In genomic region chr11:116814076-116814883, GRCm38 (mm10) we compare ENCODE assay signal across 9 mouse cellular contexts. TPM values are rescaled to one million over a fixed set of nuclear protein-coding genes. Genes with fewer than 3 reads are reported as not detected.
A peak's percentile ranks its signal among the peaks of the same experiment; 100 is the strongest.
DNase-seq lines count a peak whose midpoint lies in the region; ATAC-seq lines count a peak whose summit lies in the region.
"Had no signal": no experiment of that assay in that cellular context is flagged by ENCODE, and none has a peak within 500 bp of the region (broad histone marks: within the 10 kb centered on the region; RNA-seq: fewer than 3 reads in every experiment).

No protein-coding gene starts in this region.

- H3K4me1 ChIP-seq in embryonic facial prominence, embryonic 11.5 days (ENCODE audit: control insufficient read depth, insufficient read depth, low read length): peaks cover 27% of the 10 kb centered on the region
- H3K4me1 ChIP-seq in heart, embryonic 10.5 days: peaks cover 75% of the 10 kb centered on the region
- peaks cover 42% of the 10 kb centered on the region for H3K4me1 ChIP-seq in stomach, embryonic 14.5 days (ENCODE audit: control insufficient read depth, insufficient read depth, low read length)

- H3K4me2 ChIP-seq in embryonic facial prominence, embryonic 11.5 days (ENCODE audit: low read depth, low read length): no peak overlapping the region
- no peak overlapping the region for H3K4me2 ChIP-seq in stomach, embryonic 14.5 days (replicated peaks; ENCODE audit: low read depth, low read length)
- H3K4me2 ChIP-seq: liver, embryonic 15.5 days had no signal

- no peak for ATAC-seq in embryonic facial prominence, embryonic 11.5 days (replicated peaks; ENCODE audit: insufficient number of reproducible peaks, low FRiP score, low TSS enrichment, low read depth)
- peak; percentile 21; the same call in 1 of the 2 replicates for ATAC-seq in stomach, embryonic 14.5 days (ENCODE audit: insufficient number of reproducible peaks, insufficient read depth, low FRiP score, low read depth)

- H3K36me3 ChIP-seq in embryonic facial prominence, embryonic 11.5 days (replicated peaks; ENCODE audit: control insufficient read depth, insufficient read depth, low read depth, low read length): no peaks in the 10 kb centered on the region
- H3K36me3 ChIP-seq in heart, embryonic 10.5 days: peaks cover 7% of the 10 kb centered on the region; the same call in 1 of the 2 replicates
- H3K36me3 ChIP-seq in stomach, embryonic 14.5 days (ENCODE audit: control insufficient read depth, insufficient read depth, low read length): no peaks in the 10 kb centered on the region; the same call in 1 of the 2 replicates
- H3K36me3 ChIP-seq: liver, embryonic 15.5 days had no signal

- 4% methylated on average over 20 of the region's 20 CpGs for WGBS in embryonic facial prominence, embryonic 11.5 days
- WGBS in heart, embryonic 10.5 days: 16% methylated on average over 20 of the region's 20 CpGs
- 16% methylated on average over 20 of the region's 20 CpGs for WGBS in stomach, embryonic 14.5 days

- peak overlapping the region; percentile 87 for H3K27ac ChIP-seq in embryonic facial prominence, embryonic 11.5 days (replicated peaks; ENCODE audit: low read depth, low read length)
- H3K27ac ChIP-seq in heart, embryonic 10.5 days: peak overlapping the region; percentile 81
- H3K27ac ChIP-seq in stomach, embryonic 14.5 days (ENCODE audit: low read length): peak overlapping the region; percentile 90
- H3K27ac ChIP-seq: liver, embryonic 15.5 days had no signal

- no peaks in the 10 kb centered on the region for H3K9me3 ChIP-seq in embryonic facial prominence, embryonic 11.5 days (replicated peaks; ENCODE audit: control insufficient read depth, low read length)
- H3K9me3 ChIP-seq in heart, embryonic 10.5 days: no peaks in the 10 kb centered on the region
- no peaks in the 10 kb centered on the region for H3K9me3 ChIP-seq in stomach, embryonic 14.5 days (ENCODE audit: control insufficient read depth, low read depth, low read length)
- H3K9me3 ChIP-seq: liver, embryonic 15.5 days had no signal

- H3K9ac ChIP-seq in embryonic facial prominence, embryonic 11.5 days (replicated peaks; ENCODE audit: low read length): peak overlapping the region; percentile 34
- H3K9ac ChIP-seq in stomach, embryonic 14.5 days (replicated peaks; ENCODE audit: low read depth, low read length): no peak overlapping the region
- H3K9ac ChIP-seq: liver, embryonic 15.5 days had no signal

- DNase-seq in frontal cortex, postnatal 10 days (ENCODE audit: low spot score in 2 of 2): peak; percentile 39 to 51
- DNase-seq in frontal cortex, postnatal 25 days (ENCODE audit: low spot score in 2 of 2): no peak
- DNase-seq in embryonic facial prominence, embryonic 11.5 days (ENCODE audit: low spot score): peak; percentile 66
- DNase-seq in heart, embryonic 10.5 days (ENCODE audit: low spot score): no peak
- DNase-seq in kidney, adult 9 months: peak; percentile 64
- peak; percentile 64 for DNase-seq in lung, postnatal 25 days (ENCODE audit: low spot score)
- no peak for DNase-seq in c-Kit-positive CD71-positive TER-119-positive erythroid progenitor cells, embryonic 14.5 days (ENCODE audit: low spot score)

- H3K27me3 ChIP-seq in embryonic facial prominence, embryonic 11.5 days (ENCODE audit: control insufficient read depth, insufficient read depth, low read length): no peaks in the 10 kb centered on the region
- H3K27me3 ChIP-seq in heart, embryonic 10.5 days (ENCODE audit: insufficient read depth, poor library complexity, severe bottlenecking): peaks cover 12% of the 10 kb centered on the region
- no peaks in the 10 kb centered on the region for H3K27me3 ChIP-seq in stomach, embryonic 14.5 days (ENCODE audit: control insufficient read depth, insufficient read depth, low read length)

- H3K4me3 ChIP-seq in embryonic facial prominence, embryonic 11.5 days (ENCODE audit: low read depth, low read length): no peak overlapping the region
- peak overlapping the region; percentile 33; the same call in 1 of the 2 replicates for H3K4me3 ChIP-seq in heart, embryonic 10.5 days
- no peak overlapping the region for H3K4me3 ChIP-seq in stomach, embryonic 14.5 days (ENCODE audit: low read depth, low read length)
- H3K4me3 ChIP-seq: liver, embryonic 15.5 days had no signal

RNA-seq across cellular contexts. Expression of gene Mxra7, which starts 13.6 kb away (rescaled TPM):
- 18.1 and 21.9 TPM in 2 replicates for polyA plus RNA-seq in embryonic facial prominence, embryonic 11.5 days (2014; fragmentation: Nextera tagmentation; extraction: Ambion mirVana)
- polyA plus RNA-seq in heart, embryonic 10.5 days (2016; fragmentation: Nextera tagmentation; extraction: Ambion mirVana): 13.2 and 17.9 TPM in 2 replicates
- 16.5 and 17.4 TPM in 2 replicates for polyA plus RNA-seq in stomach, embryonic 14.5 days (2014; fragmentation: Nextera tagmentation; extraction: Ambion mirVana)

RNA-seq across cellular contexts. Expression of gene Mettl23, which starts 28.8 kb away (rescaled TPM):
- polyA plus RNA-seq in embryonic facial prominence, embryonic 11.5 days (2014; fragmentation: Nextera tagmentation; extraction: Ambion mirVana): 67.0 and 67.8 TPM in 2 replicates
- 58.9 and 66.9 TPM in 2 replicates for polyA plus RNA-seq in heart, embryonic 10.5 days (2016; fragmentation: Nextera tagmentation; extraction: Ambion mirVana)
- polyA plus RNA-seq in stomach, embryonic 14.5 days (2014; fragmentation: Nextera tagmentation; extraction: Ambion mirVana): 68.9 and 71.7 TPM in 2 replicates

RNA-seq across cellular contexts. Expression of gene Jmjd6, which starts 29.0 kb away (rescaled TPM):
- 74.2 and 75.1 TPM in 2 replicates for polyA plus RNA-seq in embryonic facial prominence, embryonic 11.5 days (2014; fragmentation: Nextera tagmentation; extraction: Ambion mirVana)
- 89.1 and 114 TPM in 2 replicates for polyA plus RNA-seq in heart, embryonic 10.5 days (2016; fragmentation: Nextera tagmentation; extraction: Ambion mirVana)
- polyA plus RNA-seq in stomach, embryonic 14.5 days (2014; fragmentation: Nextera tagmentation; extraction: Ambion mirVana): 68.2 and 68.6 TPM in 2 replicates

RNA-seq across cellular contexts. Expression of gene Mfsd11, which starts 38.0 kb away (rescaled TPM):
- polyA plus RNA-seq in embryonic facial prominence, embryonic 11.5 days (2014; fragmentation: Nextera tagmentation; extraction: Ambion mirVana): 33.9 and 35.7 TPM in 2 replicates
- 27.0 and 27.1 TPM in 2 replicates for polyA plus RNA-seq in heart, embryonic 10.5 days (2016; fragmentation: Nextera tagmentation; extraction: Ambion mirVana)
- polyA plus RNA-seq in stomach, embryonic 14.5 days (2014; fragmentation: Nextera tagmentation; extraction: Ambion mirVana): 38.7 and 40.8 TPM in 2 replicates

RNA-seq across cellular contexts. Expression of gene Srsf2, which starts 38.6 kb away (rescaled TPM):
- 1,064 and 1,163 TPM in 2 replicates for polyA plus RNA-seq in embryonic facial prominence, embryonic 11.5 days (2014; fragmentation: Nextera tagmentation; extraction: Ambion mirVana)
- polyA plus RNA-seq in heart, embryonic 10.5 days (2016; fragmentation: Nextera tagmentation; extraction: Ambion mirVana): 577 and 728 TPM in 2 replicates
- polyA plus RNA-seq in stomach, embryonic 14.5 days (2014; fragmentation: Nextera tagmentation; extraction: Ambion mirVana): 821 and 918 TPM in 2 replicates

Comparison
In these comparisons a context has a peak if more than half of its experiments do, and no peak if none do; other contexts are left out.
1. DNase-seq: peak in frontal cortex, postnatal 10 days (2 of 2), embryonic facial prominence, embryonic 11.5 days (single experiment), kidney, adult 9 months (single experiment) and lung, postnatal 25 days (single experiment); none in frontal cortex, postnatal 25 days (0 of 2), heart, embryonic 10.5 days (single experiment) and c-Kit-positive CD71-positive TER-119-positive erythroid progenitor cells, embryonic 14.5 days (single experiment).
2. Peak in every context shown above with its lines, with median percentiles within 50 percentile points of each other: H3K27ac ChIP-seq.